Mouse (Mus musculus) mouse embryonic stem cell (cell line): ENCODE results near the gene Selenon.
"Not testable (repeated sequence)": the region's sequence is repeated elsewhere in the genome, so short reads cannot be mapped to it uniquely, and the experiment has no call there.

Experiments used
- in situ Hi-C, 2 experiments: fragments of 300-500 bp; cut with MboI; formaldehyde crosslinking; loops; 1 replicate in 1 of 2; 3 replicates in 1 of 2; pipeline ENCODE4 v1.14.3; 2019 to 2020; ENCODE audit warnings: low sequenced_read_pairs in 2 of 2, low pct_unique_long_range_greater_than_20kb in 1 of 2, mixed read lengths in 1 of 2; ENCODE audit not compliant: unreplicated experiment in 1 of 2

The Selenon gene

GRCm38 (mm10) chr4:134518541-134518940, 33.4 kb downstream of the Selenon start:
- in situ Hi-C loops = no loop called here

GRCm38 (mm10) chr4:134517719-134518118, 34.2 kb downstream of the Selenon start:
- in situ Hi-C loops = no loop called here

- in situ Hi-C loops = no loop called here
These were observed 35.0 kb downstream of the Selenon start for GRCm38 (mm10) chr4:134516981-134517380.

- in situ Hi-C loops = no loop called here
These were observed 36.4 kb downstream of the Selenon start for GRCm38 (mm10) chr4:134515614-134516013.

GRCm38 (mm10) chr4:134514309-134514930, 37.5 kb downstream of the Selenon start:
- in situ Hi-C loops = no loop called here

- in situ Hi-C loops = no loop called here
These were observed 39.2 kb downstream of the Selenon start for GRCm38 (mm10) chr4:134512798-134513197.

GRCm38 (mm10) chr4:134511730-134512129, 40.2 kb downstream of the Selenon start:
- in situ Hi-C loops = no loop called here

GRCm38 (mm10) chr4:134510845-134511411, 41.0 kb downstream of the Selenon start, which contains the start of gene Aunip:
TSS of gene Aunip (plus strand) at chr4:134510999.
- in situ Hi-C loops = no loop called here

GRCm38 (mm10) chr4:134510396-134510795, 41.6 kb downstream of the Selenon start:
- in situ Hi-C loops = no loop called here

GRCm38 (mm10) chr4:134506713-134507112, 45.3 kb downstream of the Selenon start:
- in situ Hi-C loops = no loop called here

- in situ Hi-C loops = no loop called here
These were observed 45.9 kb downstream of the Selenon start for GRCm38 (mm10) chr4:134505966-134506594.

- in situ Hi-C loops = no loop called here
These were observed 46.6 kb downstream of the Selenon start for GRCm38 (mm10) chr4:134505303-134505789.

GRCm38 (mm10) chr4:134503686-134504357, 48.1 kb downstream of the Selenon start:
- in situ Hi-C loops = no loop called here

- in situ Hi-C loops = no loop called here
These were observed 50.9 kb downstream of the Selenon start for GRCm38 (mm10) chr4:134501095-134501494.

GRCm38 (mm10) chr4:134498983-134499382, 53.0 kb downstream of the Selenon start:
- in situ Hi-C loops = not testable (repeated sequence)

- in situ Hi-C loops = no loop called here
These were observed 53.8 kb downstream of the Selenon start for GRCm38 (mm10) chr4:134497986-134498731.

GRCm38 (mm10) chr4:134497223-134497622, 54.7 kb downstream of the Selenon start:
- in situ Hi-C loops = no loop called here

- in situ Hi-C loops = no loop called here
These were observed 55.3 kb downstream of the Selenon start, which contains the start of gene Paqr7 for GRCm38 (mm10) chr4:134496595-134497210. TSS of gene Paqr7 (plus strand) at chr4:134496697.
